Mouse (Mus musculus) G1E (cell line): ENCODE measurements around the gene Scnn1a.

Experiments used
- CTCF ChIP-seq: IDR thresholded peaks from 2 replicates; pipeline ENCODE4 v1.5.1; 2012; ENCODE audit warnings: low read depth, low read length, inconsistent platforms, mixed read lengths
- GATA1 ChIP-seq: IDR thresholded peaks from 2 replicates; pipeline ENCODE4 v1.6.1; 2012; ENCODE audit warnings: borderline replicate concordance, low read length, inconsistent platforms, mixed read lengths
- POLR2AphosphoS5 ChIP-seq: IDR thresholded peaks from 2 replicates; pipeline ENCODE4 v1.6.1; 2012; ENCODE audit warnings: low read depth, low read length, inconsistent platforms; ENCODE audit not compliant: insufficient replicate concordance

DNA sequence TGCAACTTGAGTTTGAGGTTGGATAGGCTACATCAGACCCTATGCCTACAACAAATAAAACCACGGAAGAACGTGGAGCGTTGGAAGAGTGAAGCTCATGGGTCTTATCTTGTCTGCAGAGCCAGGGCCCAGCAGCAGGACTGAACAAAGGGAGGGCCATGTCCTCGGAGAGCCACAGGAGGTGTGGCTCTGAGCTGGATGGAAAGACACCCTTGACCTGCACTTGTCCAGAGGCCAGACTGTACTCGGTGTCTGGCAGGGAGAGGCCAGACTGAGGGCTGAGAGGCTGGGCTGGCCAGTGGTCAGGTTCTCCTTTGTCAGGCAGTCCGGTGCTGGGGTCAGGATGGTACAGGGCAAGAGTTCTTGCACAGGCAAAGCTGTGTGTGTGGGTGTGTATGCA lies 4.9 kb downstream of the Scnn1a start:
- TF ChIP-seq GATA1 (no peak), CTCF (no peak), POLR2AphosphoS5 (no peak)
